Mouse (Mus musculus) heart, postnatal 10 days (tissue): ENCODE results near the gene Ppip5k2. TPM values are rescaled to one million over a fixed set of nuclear protein-coding genes. Genes with fewer than 3 reads are reported as not detected.

ENCODE experiments used
- DNase-seq, 2 experiments: peaks; one replicate each; pipeline ENCODE4 v3.0.0; 2021
- intact Hi-C: fragments of 180-260 bp; cut with DNase I; formaldehyde crosslinking; loops from one replicate; pipeline ENCODE4 v1.15.1; 2025
- total RNA-seq, 2 experiments: library from RNA; stranded (reverse); gene quantifications; 2 replicates each; pipeline ENCODE4 v1.2.3; 2021

Gene Ppip5k2
- total RNA-seq, 2 experiments from 2014 or later: 72.2 to 91.8 TPM

DNA sequence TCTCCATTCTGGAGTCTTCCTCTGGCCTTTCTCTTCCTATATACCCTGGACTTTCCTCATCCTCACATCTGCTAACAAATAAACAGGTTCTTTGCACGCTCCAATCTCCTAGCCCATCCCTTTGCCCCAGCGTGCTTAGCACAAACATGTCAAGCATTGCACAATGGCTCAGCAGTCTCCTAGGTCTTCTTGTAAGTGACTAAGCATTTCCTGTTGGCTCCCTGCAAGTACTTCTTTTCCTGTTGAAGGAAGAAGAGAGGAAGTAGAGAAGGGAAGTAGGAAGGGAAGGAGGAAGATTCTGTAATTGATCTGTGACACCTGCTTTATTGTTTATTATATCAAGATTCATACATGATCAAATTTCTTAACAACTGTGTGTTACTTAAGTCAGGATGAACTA is 97.4 kb downstream of the Ppip5k2 start:
- intact Hi-C loops: no loop called here
- no peak for DNase-seq

- intact Hi-C loops: no loop called here
- no peak for DNase-seq
Observed at GRCm38 (mm10) chr1:97667288-97667687, 102.9 kb downstream of the Ppip5k2 start.

DNA sequence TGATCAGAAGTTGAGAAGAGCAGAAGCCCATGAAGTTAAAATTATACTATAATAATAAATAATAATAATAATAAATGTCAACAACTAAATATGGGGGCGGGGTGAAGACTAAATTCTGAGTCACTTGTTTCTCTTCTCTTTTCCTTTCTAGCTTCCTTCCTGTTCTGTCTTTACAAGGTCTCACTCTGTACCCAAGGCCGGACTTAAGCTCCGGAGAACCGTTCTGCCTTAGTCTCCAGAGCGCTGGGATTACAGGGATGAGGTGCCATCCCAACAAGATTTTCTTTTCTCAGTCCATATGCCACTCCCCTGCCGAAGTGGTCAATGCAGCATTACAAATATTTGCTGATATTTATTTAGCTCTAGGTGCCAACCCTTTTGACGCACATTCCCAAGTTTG is 107.9 kb downstream of the Ppip5k2 start:
- DNase-seq: peak in 1 of 2 experiments; percentile 15
- intact Hi-C loops: loop anchor here (5.0 kb wide), 1 partner anchor 110 kb away; the partner anchor contains the start of genes Gin1 and Ppip5k2

DNA sequence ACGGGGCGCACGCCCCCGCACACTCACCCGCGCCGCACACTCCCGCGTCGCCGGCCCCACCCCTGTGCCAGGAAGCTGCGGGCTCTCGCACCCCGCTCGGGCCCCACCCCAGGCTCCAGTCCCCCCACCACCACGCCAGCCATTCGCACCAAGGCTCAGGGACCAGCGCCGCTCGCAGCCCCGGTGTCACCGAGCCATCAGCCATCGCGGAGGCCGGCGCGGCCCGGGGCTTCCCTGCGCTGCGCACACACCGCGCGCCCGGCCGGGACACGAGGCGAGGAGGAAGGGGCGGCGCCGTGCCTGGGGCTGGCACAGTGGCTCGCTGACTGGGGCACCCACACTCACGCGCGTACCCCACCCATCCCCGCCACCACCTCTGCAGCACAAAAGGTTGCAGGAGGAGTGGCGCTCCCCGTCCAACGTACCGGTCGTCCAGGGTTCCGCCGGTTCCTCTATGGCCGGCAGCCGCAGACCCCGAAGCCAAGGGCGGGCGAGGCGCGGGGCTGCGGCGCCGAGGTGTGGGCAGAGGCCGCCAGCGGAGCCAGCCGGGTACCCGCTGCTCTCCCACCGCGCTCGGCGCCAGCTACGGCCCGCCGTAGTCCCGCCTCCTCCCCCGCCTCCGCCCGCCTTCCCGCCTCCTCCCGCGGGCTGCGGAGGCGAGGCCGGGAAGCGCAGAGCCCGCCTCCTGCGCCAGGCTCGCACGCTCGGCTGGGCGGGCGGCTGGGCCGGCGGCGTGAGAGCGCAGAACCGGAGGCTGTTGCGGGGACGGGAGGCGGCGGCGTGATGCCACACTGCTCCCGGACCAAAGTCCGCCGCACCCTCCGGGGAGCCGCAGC is 108.6 kb downstream of the Ppip5k2 start, which contains the start of gene D1Ertd622e:
Gene D1Ertd622e (minus strand): TSS at position 669 of the 836 bp plus-strand sequence.
- peak; percentile 81 to 84 for DNase-seq
- intact Hi-C loops: loop anchor here (5.0 kb wide), 1 partner anchor 111 kb away; the partner anchor contains the start of genes Gin1 and Ppip5k2

GRCm38 (mm10) chr1:97660687-97661405 is 109.4 kb downstream of the Ppip5k2 start:
- intact Hi-C loops: loop anchor here (5.0 kb wide), 1 partner anchor 111 kb away; the partner anchor contains the start of genes Gin1 and Ppip5k2
- DNase-seq: peak; percentile 75

DNA sequence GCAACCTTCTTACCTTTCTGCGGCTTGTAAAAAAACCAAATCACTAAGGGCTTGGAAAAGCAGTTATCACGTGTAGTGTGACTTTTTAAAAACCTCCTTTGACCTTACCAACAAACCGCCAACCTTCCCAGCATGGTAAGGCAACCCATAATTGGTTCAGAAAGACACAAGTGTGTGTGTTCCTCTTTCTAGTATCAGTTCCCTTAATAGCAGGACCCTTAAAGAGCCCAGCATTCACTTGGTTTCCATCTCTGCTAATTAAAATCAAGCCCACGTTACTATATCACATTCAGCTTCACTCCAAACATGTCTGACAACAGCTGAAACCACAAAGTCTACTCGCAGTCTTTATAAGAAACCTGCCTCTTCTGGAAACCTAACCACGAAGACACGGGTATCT is 110.8 kb downstream of the Ppip5k2 start:
- no peak for DNase-seq
- intact Hi-C loops: no loop called here

DNA sequence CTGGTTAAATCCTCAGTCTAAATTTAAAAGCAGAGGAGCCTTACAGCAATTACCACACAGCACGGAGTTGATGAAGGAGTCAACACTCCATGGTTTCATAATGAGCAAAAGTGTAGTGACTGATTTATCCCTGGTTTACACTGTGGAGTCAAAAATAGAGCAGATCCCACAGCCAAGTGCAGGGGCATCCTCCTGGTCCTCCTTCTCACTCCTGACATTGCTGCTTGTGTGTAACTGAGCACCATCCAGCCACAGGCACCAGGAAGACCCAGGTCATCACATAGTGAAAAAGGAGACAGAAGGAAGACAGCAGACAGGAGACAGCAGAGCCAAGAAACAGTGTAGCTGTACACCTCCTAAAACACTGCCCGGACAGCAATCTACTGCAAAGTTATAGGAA is 112.4 kb downstream of the Ppip5k2 start:
- DNase-seq: no peak
- intact Hi-C loops: no loop called here

DNA sequence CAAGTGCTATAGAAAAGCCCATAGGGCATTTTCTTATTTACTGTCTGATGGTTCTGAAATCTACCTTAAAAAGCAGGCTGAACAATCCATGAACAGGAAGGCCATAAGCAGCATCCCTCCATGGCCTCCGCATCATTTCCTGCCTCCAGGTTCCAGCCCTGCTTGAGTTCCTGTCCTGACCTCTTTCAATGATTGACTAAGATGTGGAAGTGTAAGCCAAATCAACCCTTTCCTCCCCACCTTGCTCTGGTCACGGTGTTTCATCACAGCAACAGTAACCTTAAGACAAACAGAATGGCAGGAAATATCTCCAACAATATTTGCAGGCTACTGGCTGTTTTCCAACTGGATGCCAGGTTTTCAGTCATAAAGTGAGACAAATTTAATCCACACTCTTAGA is 113.0 kb downstream of the Ppip5k2 start:
- intact Hi-C loops: no loop called here
- no peak for DNase-seq

Other genes with a start within 250 kb of the Ppip5k2 start
- 1 to 10 TPM; 6.9 to 7.4 TPM for gene D1Ertd622e, start 108.3 kb downstream of the Ppip5k2 start, total RNA-seq
- gene Gin1, start 239 bp downstream of the Ppip5k2 start, total RNA-seq: 10 to 100 TPM in 1 of 2 experiments, 1 to 10 TPM in 1; 9.1 to 10.1 TPM